Mouse (Mus musculus) cortical plate, adult 2 months (tissue): Measurements from ENCODE around the gene Rpl23.

Source experiments
- CTCF ChIP-seq: fragments of 200-500 bp; IDR thresholded peaks from 2 replicates; pipeline ENCODE4 v1.5.1; 2011; ENCODE audit warnings: mild to moderate bottlenecking, control low read depth, low read length; ENCODE audit not compliant: insufficient read depth; ENCODE audit errors: extremely low read depth
- POLR2A ChIP-seq: fragments of 200-500 bp; IDR thresholded peaks from 2 replicates; pipeline ENCODE4 v1.6.1; 2011; ENCODE audit warnings: mild to moderate bottlenecking, low read length, control low read depth; ENCODE audit not compliant: insufficient read depth; ENCODE audit errors: extremely low read depth

GRCm38 (mm10) chr11:97798083-97798435 is 15.8 kb upstream of the Rpl23 start:
- no peak for TF ChIP-seq CTCF
- no peak for TF ChIP-seq POLR2A
